ENCODE assay signal across 15 mouse cellular contexts in the genomic region with DNA sequence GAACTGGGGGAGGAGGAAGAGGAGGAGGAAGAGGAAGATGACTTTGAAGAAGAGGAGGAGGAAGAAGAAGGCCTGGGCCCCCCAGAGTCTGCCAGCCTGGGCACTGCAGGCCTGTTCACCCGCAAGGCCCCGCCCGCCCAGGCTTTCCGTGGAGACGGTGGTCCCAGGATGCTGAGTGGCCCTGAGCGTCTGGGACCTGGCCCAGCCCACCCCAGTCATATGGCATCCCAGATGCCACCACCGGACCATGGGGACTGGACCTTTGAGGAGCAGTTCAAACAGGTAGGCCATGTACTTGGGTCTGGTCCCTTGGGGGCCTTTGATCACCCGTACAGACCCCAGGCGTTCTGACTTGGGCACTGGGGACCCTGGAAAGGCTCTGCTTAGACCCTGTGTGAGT. TPM values are rescaled to one million over a fixed set of nuclear protein-coding genes. Genes with fewer than 3 reads are reported as not detected.
DNase-seq lines count a peak whose midpoint lies in the region; ATAC-seq lines count a peak whose summit lies in the region.
"Had no signal": no experiment of that assay in that cellular context is flagged by ENCODE, and none has a peak within 500 bp of the region (broad histone marks: within the 10 kb centered on the region; RNA-seq: fewer than 3 reads in every experiment).

No protein-coding gene starts in this region.

- no peaks in the 10 kb centered on the region for H3K9me3 ChIP-seq in forebrain, embryonic 10.5 days
- H3K9me3 ChIP-seq in forebrain, embryonic 11.5 days (ENCODE audit: control insufficient read depth, low read length), result no peaks in the 10 kb centered on the region
- H3K9me3 ChIP-seq in hindbrain, embryonic 15.5 days, result no peaks in the 10 kb centered on the region
- H3K9me3 ChIP-seq in hindbrain, embryonic 12.5 days (replicated peaks), result no peaks in the 10 kb centered on the region
- no peaks in the 10 kb centered on the region for H3K9me3 ChIP-seq in neural tube, embryonic 12.5 days
- H3K9me3 ChIP-seq in limb, embryonic 12.5 days, result no peaks in the 10 kb centered on the region
- H3K9me3 ChIP-seq: forebrain, embryonic 13.5 days; G1E had no signal

- DNase-seq in forebrain, embryonic 10.5 days (ENCODE audit: extremely low spot score, low spot score), result no peak
- DNase-seq in forebrain, embryonic 11.5 days (ENCODE audit: low spot score), result no peak
- no peak for DNase-seq in neural tube, embryonic 10.5 days (ENCODE audit: extremely low spot score, low spot score)
- DNase-seq: adrenal gland, postnatal 36 days; heart, postnatal 10 days; kidney, adult 2 months; left cerebral cortex, postnatal 4 days; lung, postnatal 14 days had no signal

- ATAC-seq in forebrain, embryonic 11.5 days (replicated peaks; ENCODE audit: low FRiP score), result no peak
- ATAC-seq in hindbrain, embryonic 15.5 days (ENCODE audit: low FRiP score, low read depth), result no peak
- no peak for ATAC-seq in hindbrain, embryonic 12.5 days (ENCODE audit: low FRiP score)
- no peak for ATAC-seq in neural tube, embryonic 12.5 days (ENCODE audit: low FRiP score, low read depth)
- ATAC-seq in limb, embryonic 12.5 days (ENCODE audit: insufficient number of reproducible peaks, insufficient read depth, low FRiP score, low TSS enrichment, low read depth), result no peak
- no peak for ATAC-seq in CD4-positive, CD25-positive, alpha-beta regulatory T cell, adult 4 months
- ATAC-seq: forebrain, embryonic 13.5 days had no signal

- H3K4me2 ChIP-seq in forebrain, embryonic 11.5 days (ENCODE audit: low read depth, low read length, severe bottlenecking), result no peak overlapping the region
- no peak overlapping the region for H3K4me2 ChIP-seq in hindbrain, embryonic 15.5 days
- H3K4me2 ChIP-seq in hindbrain, embryonic 12.5 days (replicated peaks), result no peak overlapping the region
- H3K4me2 ChIP-seq in neural tube, embryonic 12.5 days (replicated peaks), result peak overlapping the region; percentile 12; the same call in 1 of the 2 replicates
- no peak overlapping the region for H3K4me2 ChIP-seq in limb, embryonic 12.5 days
- H3K4me2 ChIP-seq: forebrain, embryonic 13.5 days had no signal

- H3K4me1 ChIP-seq in forebrain, embryonic 10.5 days, result peaks cover 80% of the 10 kb centered on the region
- H3K4me1 ChIP-seq in forebrain, embryonic 11.5 days (replicated peaks; ENCODE audit: control insufficient read depth, insufficient read depth, low read length), result peaks cover 9% of the 10 kb centered on the region
- peaks cover 58% of the 10 kb centered on the region for H3K4me1 ChIP-seq in hindbrain, embryonic 15.5 days (replicated peaks)
- H3K4me1 ChIP-seq in hindbrain, embryonic 12.5 days, result peaks cover 64% of the 10 kb centered on the region
- peaks cover 63% of the 10 kb centered on the region for H3K4me1 ChIP-seq in neural tube, embryonic 12.5 days
- H3K4me1 ChIP-seq in limb, embryonic 12.5 days (replicated peaks), result peaks cover 83% of the 10 kb centered on the region

- no peak overlapping the region for H3K9ac ChIP-seq in forebrain, embryonic 11.5 days (ENCODE audit: low read length)
- no peak overlapping the region for H3K9ac ChIP-seq in hindbrain, embryonic 15.5 days
- no peak overlapping the region for H3K9ac ChIP-seq in hindbrain, embryonic 12.5 days
- no peak overlapping the region for H3K9ac ChIP-seq in neural tube, embryonic 12.5 days
- H3K9ac ChIP-seq in limb, embryonic 12.5 days (replicated peaks), result peak overlapping the region; percentile 8; the same call in 1 of the 2 replicates
- H3K9ac ChIP-seq: forebrain, embryonic 13.5 days had no signal

- WGBS in forebrain, embryonic 10.5 days, result 91% methylated on average over 9 of the region's 9 CpGs
- 84% methylated on average over 9 of the region's 9 CpGs for WGBS in forebrain, embryonic 11.5 days
- WGBS in hindbrain, embryonic 15.5 days, result 77% methylated on average over 9 of the region's 9 CpGs
- 79% methylated on average over 9 of the region's 9 CpGs for WGBS in hindbrain, embryonic 12.5 days
- WGBS in neural tube, embryonic 12.5 days, result 80% methylated on average over 9 of the region's 9 CpGs
- 76% methylated on average over 9 of the region's 9 CpGs for WGBS in limb, embryonic 12.5 days

- peaks cover 58% of the 10 kb centered on the region for H3K36me3 ChIP-seq in forebrain, embryonic 10.5 days (replicated peaks)
- no peaks in the 10 kb centered on the region for H3K36me3 ChIP-seq in forebrain, embryonic 11.5 days (ENCODE audit: control insufficient read depth, insufficient read depth, low read length)
- 0 out of 2 replicates have a peak, but pooled peaks cover 4% of the 10 kb centered on the region for H3K36me3 ChIP-seq in hindbrain, embryonic 15.5 days
- H3K36me3 ChIP-seq in hindbrain, embryonic 12.5 days, result peaks cover 37% of the 10 kb centered on the region
- peaks cover 44% of the 10 kb centered on the region for H3K36me3 ChIP-seq in neural tube, embryonic 12.5 days
- H3K36me3 ChIP-seq in limb, embryonic 12.5 days, result peaks cover 64% of the 10 kb centered on the region

- no peaks in the 10 kb centered on the region for H3K27me3 ChIP-seq in forebrain, embryonic 10.5 days (ENCODE audit: poor library complexity, severe bottlenecking)
- H3K27me3 ChIP-seq in forebrain, embryonic 11.5 days (ENCODE audit: control insufficient read depth, insufficient read depth, low read length), result no peaks in the 10 kb centered on the region
- no peaks in the 10 kb centered on the region for H3K27me3 ChIP-seq in hindbrain, embryonic 15.5 days
- H3K27me3 ChIP-seq in hindbrain, embryonic 12.5 days, result no peaks in the 10 kb centered on the region
- no peaks in the 10 kb centered on the region for H3K27me3 ChIP-seq in neural tube, embryonic 12.5 days (replicated peaks)
- no peaks in the 10 kb centered on the region for H3K27me3 ChIP-seq in limb, embryonic 12.5 days
- H3K27me3 ChIP-seq: forebrain, embryonic 13.5 days had no signal

- peak overlapping the region; percentile 7; the same call in 1 of the 2 replicates for H3K4me3 ChIP-seq in forebrain, embryonic 10.5 days
- no peak overlapping the region for H3K4me3 ChIP-seq in forebrain, embryonic 11.5 days (ENCODE audit: low read depth, low read length)
- no peak overlapping the region for H3K4me3 ChIP-seq in hindbrain, embryonic 15.5 days
- no peak overlapping the region for H3K4me3 ChIP-seq in hindbrain, embryonic 12.5 days
- H3K4me3 ChIP-seq in neural tube, embryonic 12.5 days, result no peak overlapping the region
- H3K4me3 ChIP-seq in limb, embryonic 12.5 days (replicated peaks), result no peak overlapping the region
- H3K4me3 ChIP-seq: forebrain, embryonic 13.5 days had no signal

- H3K27ac ChIP-seq in forebrain, embryonic 10.5 days, result 0 out of 2 replicates have a peak overlapping the region, but pooled peaks have one; percentile 78
- H3K27ac ChIP-seq in forebrain, embryonic 11.5 days (ENCODE audit: low read depth, low read length), result no peak overlapping the region
- H3K27ac ChIP-seq in hindbrain, embryonic 15.5 days (replicated peaks), result 0 out of 2 replicates have a peak overlapping the region, but pooled peaks have one; percentile 36
- no peak overlapping the region for H3K27ac ChIP-seq in hindbrain, embryonic 12.5 days
- H3K27ac ChIP-seq in neural tube, embryonic 12.5 days, result no peak overlapping the region
- H3K27ac ChIP-seq in limb, embryonic 12.5 days, result peak overlapping the region; percentile 82

RNA-seq across cellular contexts. Expression of a gene that starts 5.0 kb away (rescaled TPM):
- 12.5 and 13.0 TPM in 2 replicates for polyA plus RNA-seq in forebrain, embryonic 10.5 days (2016; fragmentation: Nextera tagmentation; extraction: Ambion mirVana)
- polyA plus RNA-seq in forebrain, embryonic 11.5 days (2014; fragmentation: Nextera tagmentation; extraction: Ambion mirVana), result 5.4 and 6.6 TPM in 2 replicates
- polyA plus RNA-seq in hindbrain, embryonic 15.5 days (2015; fragmentation: Nextera tagmentation; extraction: Ambion mirVana), result 2.9 and 3.2 TPM in 2 replicates
- polyA plus RNA-seq in hindbrain, embryonic 12.5 days (2016; fragmentation: Nextera tagmentation; extraction: Ambion mirVana), result 4.7 and 5.3 TPM in 2 replicates
- 4.9 and 7.7 TPM in 2 replicates for polyA plus RNA-seq in neural tube, embryonic 12.5 days (2016; fragmentation: Nextera tagmentation; extraction: Ambion mirVana)
- 8.4 and 8.6 TPM in 2 replicates for polyA plus RNA-seq in limb, embryonic 12.5 days (2016; fragmentation: Nextera tagmentation; extraction: Ambion mirVana)
- 1 to 10 TPM; 2.7 to 3.3 TPM for polyA plus RNA-seq in CD4-positive, CD25-positive, alpha-beta regulatory T cell, adult 4 months (2017; shearing (Covaris generic))

RNA-seq across cellular contexts. Expression of a gene that starts 10.8 kb away (rescaled TPM):
- 112 and 116 TPM in 2 replicates for polyA plus RNA-seq in forebrain, embryonic 10.5 days (2016; fragmentation: Nextera tagmentation; extraction: Ambion mirVana)
- polyA plus RNA-seq in forebrain, embryonic 11.5 days (2014; fragmentation: Nextera tagmentation; extraction: Ambion mirVana), result 135 and 145 TPM in 2 replicates
- 258 and 289 TPM in 2 replicates for polyA plus RNA-seq in hindbrain, embryonic 15.5 days (2015; fragmentation: Nextera tagmentation; extraction: Ambion mirVana)
- polyA plus RNA-seq in hindbrain, embryonic 12.5 days (2016; fragmentation: Nextera tagmentation; extraction: Ambion mirVana), result 173 and 184 TPM in 2 replicates
- polyA plus RNA-seq in neural tube, embryonic 12.5 days (2016; fragmentation: Nextera tagmentation; extraction: Ambion mirVana), result 185 and 186 TPM in 2 replicates
- polyA plus RNA-seq in limb, embryonic 12.5 days (2016; fragmentation: Nextera tagmentation; extraction: Ambion mirVana), result 149 and 161 TPM in 2 replicates
- polyA plus RNA-seq in CD4-positive, CD25-positive, alpha-beta regulatory T cell, adult 4 months (2017; shearing (Covaris generic)), result 100 to 1,000 TPM in 1 of 2 experiments, 10 to 100 TPM in 1; 93.5 to 104 TPM

RNA-seq across cellular contexts. Expression of a gene that starts 15.0 kb away (rescaled TPM):
- 0.28 and 0.48 TPM in 2 replicates for polyA plus RNA-seq in forebrain, embryonic 10.5 days (2016; fragmentation: Nextera tagmentation; extraction: Ambion mirVana)
- 0.55 and 1.0 TPM in 2 replicates for polyA plus RNA-seq in forebrain, embryonic 11.5 days (2014; fragmentation: Nextera tagmentation; extraction: Ambion mirVana)
- polyA plus RNA-seq in hindbrain, embryonic 15.5 days (2015; fragmentation: Nextera tagmentation; extraction: Ambion mirVana), result 2.7 and 3.1 TPM in 2 replicates
- 1.2 and 1.6 TPM in 2 replicates for polyA plus RNA-seq in hindbrain, embryonic 12.5 days (2016; fragmentation: Nextera tagmentation; extraction: Ambion mirVana)
- polyA plus RNA-seq in neural tube, embryonic 12.5 days (2016; fragmentation: Nextera tagmentation; extraction: Ambion mirVana), result 1.1 and 1.3 TPM in 2 replicates
- 1.1 and 1.2 TPM in 2 replicates for polyA plus RNA-seq in limb, embryonic 12.5 days (2016; fragmentation: Nextera tagmentation; extraction: Ambion mirVana)
- polyA plus RNA-seq in CD4-positive, CD25-positive, alpha-beta regulatory T cell, adult 4 months (2017; shearing (Covaris generic)), result under 1 TPM in 1 of 2 experiments, not detected in 1; 0.09 TPM

RNA-seq across cellular contexts. Expression of a gene that starts 21.1 kb away (rescaled TPM):
- 1.9 TPM in 1 of 2 replicates, not detected in the other for polyA plus RNA-seq in forebrain, embryonic 10.5 days (2016; fragmentation: Nextera tagmentation; extraction: Ambion mirVana)
- polyA plus RNA-seq in forebrain, embryonic 11.5 days (2014; fragmentation: Nextera tagmentation; extraction: Ambion mirVana), result 3.3 and 14.8 TPM in 2 replicates
- 3.0 TPM in 1 of 2 replicates, not detected in the other for polyA plus RNA-seq in hindbrain, embryonic 15.5 days (2015; fragmentation: Nextera tagmentation; extraction: Ambion mirVana)
- 25.5 and 54.9 TPM in 2 replicates for polyA plus RNA-seq in hindbrain, embryonic 12.5 days (2016; fragmentation: Nextera tagmentation; extraction: Ambion mirVana)
- 28.4 and 40.5 TPM in 2 replicates for polyA plus RNA-seq in neural tube, embryonic 12.5 days (2016; fragmentation: Nextera tagmentation; extraction: Ambion mirVana)
- 5.5 and 21.1 TPM in 2 replicates for polyA plus RNA-seq in limb, embryonic 12.5 days (2016; fragmentation: Nextera tagmentation; extraction: Ambion mirVana)
- polyA plus RNA-seq in CD4-positive, CD25-positive, alpha-beta regulatory T cell, adult 4 months (2017; shearing (Covaris generic)), result not detected
- polyA plus RNA-seq: kidney, adult 2 months had no signal

RNA-seq across cellular contexts. Expression of a gene that starts 23.1 kb away (rescaled TPM):
- polyA plus RNA-seq in forebrain, embryonic 10.5 days (2016; fragmentation: Nextera tagmentation; extraction: Ambion mirVana), result 61.8 and 65.7 TPM in 2 replicates
- polyA plus RNA-seq in forebrain, embryonic 11.5 days (2014; fragmentation: Nextera tagmentation; extraction: Ambion mirVana), result 60.4 and 60.6 TPM in 2 replicates
- 51.2 and 54.2 TPM in 2 replicates for polyA plus RNA-seq in hindbrain, embryonic 15.5 days (2015; fragmentation: Nextera tagmentation; extraction: Ambion mirVana)
- polyA plus RNA-seq in hindbrain, embryonic 12.5 days (2016; fragmentation: Nextera tagmentation; extraction: Ambion mirVana), result 63.3 and 70.0 TPM in 2 replicates
- 60.5 and 62.6 TPM in 2 replicates for polyA plus RNA-seq in neural tube, embryonic 12.5 days (2016; fragmentation: Nextera tagmentation; extraction: Ambion mirVana)
- 50.8 and 53.7 TPM in 2 replicates for polyA plus RNA-seq in limb, embryonic 12.5 days (2016; fragmentation: Nextera tagmentation; extraction: Ambion mirVana)
- 1 to 10 TPM; 5.0 to 7.7 TPM for polyA plus RNA-seq in CD4-positive, CD25-positive, alpha-beta regulatory T cell, adult 4 months (2017; shearing (Covaris generic))

Comparison
In these comparisons a context has a peak if more than half of its experiments do, and no peak if none do; other contexts are left out.
1. H3K27ac ChIP-seq: peak in forebrain, embryonic 10.5 days (single experiment), hindbrain, embryonic 15.5 days (single experiment) and limb, embryonic 12.5 days (single experiment); none in forebrain, embryonic 11.5 days (single experiment), hindbrain, embryonic 12.5 days (single experiment) and neural tube, embryonic 12.5 days (single experiment).